Mouse (Mus musculus): ENCODE results near the gene Tsacc. TPM values are rescaled to one million over a fixed set of nuclear protein-coding genes. Genes with fewer than 3 reads are reported as not detected.
A peak's percentile ranks its signal among the peaks of the same experiment; 100 is the strongest.

Tsacc gene
- polyA plus RNA-seq, 1 experiment from 2014 or later, result 14.0 TPM

GRCm38 (mm10) chr3:88244071-88244470, 52.7 kb downstream of the Tsacc start:
- Histone ChIP-seq H3K9me3 (replicated peaks) (no peaks in the 10 kb centered on the region), H3K4me1 (peaks cover 12% of the 10 kb centered on the region), H3K27ac (no peak overlapping the region), H3K27me3 (ENCODE audit: low read depth, poor library complexity, severe bottlenecking) (peaks cover 96% of the 10 kb centered on the region), H3K4me3 (no peak overlapping the region), H3K36me3 (no peaks in the 10 kb centered on the region)
- WGBS, result 7% methylated on average over 2 of the region's 2 CpGs
- peak; percentile 71 for DNase-seq (ENCODE audit: low spot score)

DNA sequence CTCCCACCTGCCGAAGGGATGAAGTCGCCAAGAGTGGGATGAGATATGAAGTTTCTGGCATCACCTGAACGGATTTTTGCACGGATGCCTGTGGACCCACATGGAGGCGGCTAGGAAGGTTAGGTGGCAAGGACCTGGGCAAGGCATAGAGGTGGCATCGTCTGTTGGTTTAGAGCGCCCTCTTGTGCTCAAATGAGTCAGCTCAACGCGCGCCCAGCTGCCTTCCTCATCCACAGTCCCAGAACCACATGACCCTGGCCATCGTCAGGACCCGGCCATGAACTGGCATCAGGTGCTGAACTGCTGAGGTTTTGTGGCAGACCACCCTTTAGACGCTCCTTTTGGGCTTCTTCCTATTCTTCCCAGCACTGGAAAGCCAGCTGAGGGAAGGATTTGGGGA, 54.3 kb downstream of the Tsacc start:
- 3% methylated on average over 13 of the region's 13 CpGs for WGBS
- Histone ChIP-seq H3K4me1 (peaks cover 11% of the 10 kb centered on the region), H3K27me3 (ENCODE audit: low read depth, poor library complexity, severe bottlenecking) (peaks cover 99% of the 10 kb centered on the region), H3K4me3 (no peak overlapping the region), H3K36me3 (no peaks in the 10 kb centered on the region), H3K27ac (no peak overlapping the region), H3K9me3 (replicated peaks) (no peaks in the 10 kb centered on the region)
- DNase-seq (ENCODE audit: low spot score), result peak; percentile 81

- no peaks in the 10 kb centered on the region for H3K36me3 ChIP-seq
- no peak for DNase-seq (ENCODE audit: low spot score)
- H3K9me3 ChIP-seq (replicated peaks), result no peaks in the 10 kb centered on the region
- peaks cover 99% of the 10 kb centered on the region for H3K27me3 ChIP-seq (ENCODE audit: low read depth, poor library complexity, severe bottlenecking)
- peaks cover 23% of the 10 kb centered on the region for H3K4me1 ChIP-seq
- peak overlapping the region; percentile 50; the same call in 1 of the 2 replicates for H3K27ac ChIP-seq
- H3K4me3 ChIP-seq, result peak overlapping the region; percentile 40
- WGBS, result 2% methylated on average over 48 of the region's 48 CpGs
Observed at GRCm38 (mm10) chr3:88241045-88241786, 55.6 kb downstream of the Tsacc start.

DNA sequence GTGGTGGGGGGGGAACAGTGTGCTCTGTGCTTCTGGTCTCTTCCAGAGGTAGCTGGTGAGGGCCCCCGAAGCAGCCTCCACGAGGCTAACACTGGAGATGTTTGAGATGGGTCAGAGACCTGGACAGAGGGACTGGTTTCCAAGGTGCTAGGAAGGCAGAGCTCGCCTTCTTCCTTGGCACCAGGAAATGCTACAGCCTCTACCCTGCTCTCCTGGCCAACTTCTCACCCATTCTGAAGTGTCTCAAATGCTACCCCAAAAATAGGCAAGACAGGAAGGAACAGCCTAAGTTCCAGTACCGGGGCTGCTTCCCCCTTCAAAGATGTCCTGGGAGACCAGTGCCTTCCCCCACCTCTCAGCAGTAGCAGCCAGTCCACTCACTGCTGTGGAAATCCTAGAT, 57.4 kb downstream of the Tsacc start:
- Histone ChIP-seq H3K36me3 (no peaks in the 10 kb centered on the region), H3K27ac (no peak overlapping the region), H3K27me3 (ENCODE audit: low read depth, poor library complexity, severe bottlenecking) (peaks cover 100% of the 10 kb centered on the region), H3K4me3 (no peak overlapping the region), H3K9me3 (replicated peaks) (no peaks in the 10 kb centered on the region), H3K4me1 (peaks cover 30% of the 10 kb centered on the region)
- WGBS, result 46% methylated on average over 4 of the region's 4 CpGs
- no peak for DNase-seq (ENCODE audit: low spot score)

- WGBS, result 41% methylated on average over 8 of the region's 8 CpGs
- Histone ChIP-seq H3K4me3 (no peak overlapping the region), H3K36me3 (no peaks in the 10 kb centered on the region), H3K9me3 (replicated peaks) (no peaks in the 10 kb centered on the region), H3K4me1 (peaks cover 32% of the 10 kb centered on the region), H3K27me3 (ENCODE audit: low read depth, poor library complexity, severe bottlenecking) (peaks cover 100% of the 10 kb centered on the region), H3K27ac (no peak overlapping the region)
- no peak for DNase-seq (ENCODE audit: low spot score)
Observed at GRCm38 (mm10) chr3:88238866-88239391, 57.9 kb downstream of the Tsacc start.

DNA sequence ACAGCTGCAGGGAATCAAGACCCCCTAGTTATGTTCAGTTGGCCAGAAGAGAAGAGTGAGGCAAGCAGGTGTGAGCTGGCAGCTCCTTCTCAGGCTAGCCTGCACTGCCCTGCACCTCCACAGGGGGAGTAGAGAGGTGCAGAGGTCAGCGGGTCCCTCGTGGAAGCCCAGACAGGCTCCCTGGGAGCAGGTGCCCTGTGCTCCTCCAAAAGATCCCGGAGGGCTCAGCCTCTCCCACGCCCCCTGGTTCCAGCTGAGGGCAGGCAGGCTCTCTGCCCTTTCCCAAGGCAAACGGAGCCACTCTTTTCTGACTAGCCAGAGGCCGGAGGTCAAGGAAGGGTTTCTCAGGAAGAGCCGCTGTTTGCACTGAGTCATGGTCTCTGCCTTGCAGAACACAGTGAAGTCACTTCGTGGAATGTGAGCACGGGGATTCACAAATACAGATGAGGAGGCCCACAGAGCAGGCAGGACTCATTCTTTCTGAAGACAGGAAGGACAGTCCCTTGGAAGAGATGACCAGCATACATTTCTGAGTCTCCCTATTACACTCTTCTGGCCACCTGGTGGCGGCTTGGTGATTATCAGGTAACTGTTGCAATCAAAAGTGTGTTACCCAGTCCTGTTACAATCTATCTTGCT, 59.1 kb downstream of the Tsacc start:
- peaks cover 99% of the 10 kb centered on the region for H3K27me3 ChIP-seq (ENCODE audit: low read depth, poor library complexity, severe bottlenecking)
- WGBS, result 11% methylated on average over 10 of the region's 10 CpGs
- H3K27ac ChIP-seq, result no peak overlapping the region
- H3K36me3 ChIP-seq, result no peaks in the 10 kb centered on the region
- peaks cover 44% of the 10 kb centered on the region for H3K4me1 ChIP-seq
- no peak for DNase-seq (ENCODE audit: low spot score)
- H3K4me3 ChIP-seq, result 0 out of 2 replicates have a peak overlapping the region, but pooled peaks have one; percentile 8
- no peaks in the 10 kb centered on the region for H3K9me3 ChIP-seq (replicated peaks)

DNA sequence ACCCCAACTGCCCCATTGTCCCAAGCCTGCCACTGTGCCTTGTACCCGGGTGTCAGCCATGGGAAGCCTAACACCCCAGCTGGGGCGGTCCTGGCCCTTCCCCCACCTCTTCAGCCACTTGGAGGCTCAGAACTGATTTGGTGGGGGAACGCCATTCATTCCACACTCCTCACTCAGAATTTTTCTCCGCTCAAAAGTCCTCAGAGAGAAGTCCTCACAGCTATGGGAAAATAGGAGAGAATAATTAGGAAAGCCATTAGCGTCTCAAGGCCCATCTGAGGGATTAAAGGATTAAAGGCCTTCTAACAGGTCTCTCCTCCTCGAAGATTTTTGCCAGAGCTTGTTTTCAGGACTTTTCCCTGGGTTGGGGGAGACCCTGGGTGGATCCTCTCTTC, 59.6 kb downstream of the Tsacc start:
- Histone ChIP-seq H3K4me1 (peaks cover 48% of the 10 kb centered on the region), H3K36me3 (no peaks in the 10 kb centered on the region), H3K27ac (0 out of 2 replicates have a peak overlapping the region, but pooled peaks have one; percentile 14), H3K9me3 (replicated peaks) (no peaks in the 10 kb centered on the region), H3K27me3 (ENCODE audit: low read depth, poor library complexity, severe bottlenecking) (peaks cover 99% of the 10 kb centered on the region), H3K4me3 (no peak overlapping the region)
- DNase-seq (ENCODE audit: low spot score), result no peak
- WGBS, result 13% methylated on average over 6 of the region's 6 CpGs

DNA sequence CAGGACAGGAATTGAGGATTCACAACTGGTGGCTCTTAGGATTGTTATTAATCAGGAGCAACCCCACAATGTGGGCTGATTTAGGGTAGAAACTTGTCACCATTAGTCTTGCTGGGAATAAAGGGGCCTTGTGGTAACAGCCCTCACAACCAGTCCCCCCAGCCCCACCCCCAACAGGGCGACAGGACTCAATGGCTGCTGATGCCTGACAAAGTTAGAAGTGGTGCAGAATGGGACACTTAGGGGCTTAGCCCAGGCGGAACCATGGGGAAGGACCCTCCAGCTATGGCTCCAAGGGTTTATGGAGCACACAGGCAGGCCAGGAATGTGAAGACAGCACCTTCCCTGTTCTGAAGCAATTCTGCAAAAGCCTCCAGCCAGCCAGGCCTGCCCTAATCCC, 61.2 kb downstream of the Tsacc start:
- H3K9me3 ChIP-seq (replicated peaks), result no peaks in the 10 kb centered on the region
- H3K4me1 ChIP-seq, result peaks cover 53% of the 10 kb centered on the region
- DNase-seq (ENCODE audit: low spot score), result no peak
- 33% methylated on average over 2 of the region's 2 CpGs for WGBS
- H3K27ac ChIP-seq, result no peak overlapping the region
- no peaks in the 10 kb centered on the region for H3K36me3 ChIP-seq
- H3K27me3 ChIP-seq (ENCODE audit: low read depth, poor library complexity, severe bottlenecking), result peaks cover 99% of the 10 kb centered on the region
- H3K4me3 ChIP-seq, result no peak overlapping the region

DNA sequence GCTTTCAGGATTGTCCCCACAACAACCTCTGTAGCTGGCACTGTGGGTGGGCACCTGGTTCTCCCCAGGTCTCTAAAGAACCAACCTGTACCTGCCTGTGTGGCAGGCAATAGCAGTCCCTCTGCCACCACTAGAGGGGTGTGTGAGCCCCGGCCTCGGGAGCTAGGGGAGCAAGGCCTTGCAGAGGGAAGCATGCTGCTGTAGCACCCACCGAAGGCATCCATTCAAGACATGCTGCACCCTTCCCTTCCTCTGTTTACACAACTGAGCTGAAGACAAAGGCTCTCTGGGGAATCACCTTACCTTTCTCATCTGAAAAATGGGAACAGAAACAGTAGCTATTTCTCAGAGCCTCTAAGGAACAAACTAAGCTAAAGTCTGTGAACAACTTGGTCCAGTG, 61.6 kb downstream of the Tsacc start:
- no peaks in the 10 kb centered on the region for H3K36me3 ChIP-seq
- DNase-seq (ENCODE audit: low spot score), result no peak
- 4% methylated on average over 3 of the region's 3 CpGs for WGBS
- peaks cover 56% of the 10 kb centered on the region for H3K4me1 ChIP-seq
- H3K27me3 ChIP-seq (ENCODE audit: low read depth, poor library complexity, severe bottlenecking), result peaks cover 99% of the 10 kb centered on the region
- H3K27ac ChIP-seq, result no peak overlapping the region
- H3K9me3 ChIP-seq (replicated peaks), result no peaks in the 10 kb centered on the region
- no peak overlapping the region for H3K4me3 ChIP-seq

DNA sequence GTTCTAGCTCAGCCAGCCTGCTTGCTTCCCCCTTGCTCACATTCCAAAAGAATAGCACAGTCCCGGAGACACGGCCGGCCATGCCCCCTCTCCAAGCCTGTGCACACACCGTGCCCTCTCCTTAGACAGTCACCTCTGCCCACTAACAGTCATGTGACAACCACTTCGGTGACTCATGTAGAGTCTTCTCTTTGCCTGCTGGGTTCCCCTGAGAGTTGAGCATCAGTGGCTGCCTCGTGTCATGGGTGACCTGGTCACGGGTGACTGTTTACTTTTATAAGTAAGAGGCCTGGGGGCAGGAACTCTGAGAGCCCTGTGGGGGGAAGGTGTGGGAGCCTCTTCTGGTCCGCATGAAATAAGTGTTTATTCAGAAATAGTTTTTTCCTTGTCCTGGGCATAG, 62.8 kb downstream of the Tsacc start:
- DNase-seq (ENCODE audit: low spot score), result no peak
- Histone ChIP-seq H3K27me3 (ENCODE audit: low read depth, poor library complexity, severe bottlenecking) (peaks cover 99% of the 10 kb centered on the region), H3K9me3 (replicated peaks) (no peaks in the 10 kb centered on the region), H3K27ac (no peak overlapping the region), H3K4me1 (peaks cover 61% of the 10 kb centered on the region), H3K36me3 (no peaks in the 10 kb centered on the region), H3K4me3 (no peak overlapping the region)
- WGBS, result 69% methylated on average over 8 of the region's 8 CpGs

GRCm38 (mm10) chr3:88232851-88233649, 63.7 kb downstream of the Tsacc start:
- peaks cover 99% of the 10 kb centered on the region for H3K27me3 ChIP-seq (ENCODE audit: low read depth, poor library complexity, severe bottlenecking)
- WGBS, result 18% methylated on average over 7 of the region's 7 CpGs
- no peaks in the 10 kb centered on the region for H3K9me3 ChIP-seq (replicated peaks)
- no peak for DNase-seq (ENCODE audit: low spot score)
- H3K36me3 ChIP-seq, result no peaks in the 10 kb centered on the region
- H3K4me1 ChIP-seq, result peaks cover 64% of the 10 kb centered on the region
- H3K4me3 ChIP-seq, result no peak overlapping the region
- no peak overlapping the region for H3K27ac ChIP-seq
